Mouse (Mus musculus): ENCODE data around the gene Chd3. TPM values are rescaled to one million over a fixed set of nuclear protein-coding genes. Genes with fewer than 3 reads are reported as not detected.

Gene Chd3
- polyA plus RNA-seq, 1 experiment from 2014 or later: 8.7 TPM

- no peaks in the 10 kb centered on the region for H3K9me3 ChIP-seq (ENCODE audit: low read length)
- 80% methylated on average over 6 of the region's 6 CpGs for WGBS (ENCODE audit: insufficient replicate concordance)
- H3K27me3 ChIP-seq (ENCODE audit: insufficient read depth, low read length): peaks cover 42% of the 10 kb centered on the region
- no peaks in the 10 kb centered on the region for H3K36me3 ChIP-seq (replicated peaks; ENCODE audit: insufficient read depth, low read length)
- H3K4me1 ChIP-seq (ENCODE audit: insufficient read depth): peaks cover 31% of the 10 kb centered on the region
- DNase-seq: no peak
- H3K4me2 ChIP-seq (ENCODE audit: low read depth, low read length): no peak overlapping the region
- H3K27ac ChIP-seq (ENCODE audit: low read depth): no peak overlapping the region
- H3K4me3 ChIP-seq (ENCODE audit: low read depth, low read length): no peak overlapping the region
- no peak overlapping the region for H3K9ac ChIP-seq (replicated peaks)
- TF ChIP-seq CTCF (IDR thresholded peaks at IDR 0.05; ENCODE audit: low read depth): no peak
- no peak for TF ChIP-seq EP300 (IDR thresholded peaks at IDR 0.05; ENCODE audit: low read depth)
- no peak for ATAC-seq
Measured at GRCm38 (mm10) chr11:69328517-69328916, 40.7 kb downstream of the Chd3 start.

DNA sequence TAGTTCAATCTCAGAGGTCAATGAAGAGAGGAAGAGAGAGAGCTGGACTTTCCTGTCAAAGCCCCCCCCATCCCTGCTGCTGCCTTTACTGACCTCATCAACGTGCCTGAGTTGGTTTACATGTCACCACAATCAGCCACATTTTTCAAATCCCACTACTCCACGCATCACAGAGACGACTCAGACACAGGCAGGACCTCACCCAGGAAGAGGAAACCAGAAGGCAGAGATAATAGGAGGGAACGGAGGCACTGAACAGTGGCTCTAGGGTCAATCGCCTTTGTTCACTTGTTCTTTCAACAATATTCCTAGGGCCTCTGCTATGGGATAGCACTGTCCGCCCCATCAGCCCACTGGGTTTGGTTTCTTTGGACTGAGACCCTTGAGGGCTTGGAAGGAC is 41.6 kb downstream of the Chd3 start:
- no peak overlapping the region for H3K9ac ChIP-seq (replicated peaks)
- H3K4me3 ChIP-seq (ENCODE audit: low read depth, low read length): no peak overlapping the region
- ATAC-seq (no peak), DNase-seq (no peak)
- no peaks in the 10 kb centered on the region for H3K36me3 ChIP-seq (replicated peaks; ENCODE audit: insufficient read depth, low read length)
- WGBS (ENCODE audit: insufficient replicate concordance): 36% methylated on average over 6 of the region's 6 CpGs
- TF ChIP-seq EP300 (IDR thresholded peaks at IDR 0.05; ENCODE audit: low read depth): no peak
- no peak for TF ChIP-seq CTCF (IDR thresholded peaks at IDR 0.05; ENCODE audit: low read depth)
- H3K4me1 ChIP-seq (ENCODE audit: insufficient read depth): peaks cover 34% of the 10 kb centered on the region
- peaks cover 42% of the 10 kb centered on the region for H3K27me3 ChIP-seq (ENCODE audit: insufficient read depth, low read length)
- H3K27ac ChIP-seq (ENCODE audit: low read depth): no peak overlapping the region
- no peaks in the 10 kb centered on the region for H3K9me3 ChIP-seq (ENCODE audit: low read length)
- no peak overlapping the region for H3K4me2 ChIP-seq (ENCODE audit: low read depth, low read length)

DNA sequence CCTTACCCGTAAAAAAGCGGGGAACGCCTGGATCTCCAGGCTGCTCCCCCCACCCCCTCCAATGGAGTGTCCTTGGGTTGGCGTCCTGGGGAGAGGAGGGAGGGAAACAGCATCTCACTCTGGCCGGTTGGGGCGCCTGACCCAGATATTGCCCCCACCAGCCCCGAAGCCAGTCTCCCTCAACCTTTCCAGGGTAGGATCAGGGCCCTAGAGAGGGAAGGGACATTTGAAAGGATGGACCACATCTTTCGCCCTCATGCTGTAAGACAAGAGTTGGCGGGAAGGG is 42.1 kb downstream of the Chd3 start:
- H3K9ac ChIP-seq (replicated peaks): no peak overlapping the region
- H3K4me1 ChIP-seq (ENCODE audit: insufficient read depth): peaks cover 31% of the 10 kb centered on the region
- no peak overlapping the region for H3K27ac ChIP-seq (ENCODE audit: low read depth)
- no peak overlapping the region for H3K4me3 ChIP-seq (ENCODE audit: low read depth, low read length)
- WGBS (ENCODE audit: insufficient replicate concordance): 12% methylated on average over 8 of the region's 9 CpGs
- no peak overlapping the region for H3K4me2 ChIP-seq (ENCODE audit: low read depth, low read length)
- ATAC-seq (no peak), DNase-seq (no peak)
- peak; percentile 6; the same call in 1 of the 2 replicates for TF ChIP-seq CTCF (IDR thresholded peaks at IDR 0.05; ENCODE audit: low read depth)
- no peak for TF ChIP-seq EP300 (IDR thresholded peaks at IDR 0.05; ENCODE audit: low read depth)
- no peaks in the 10 kb centered on the region for H3K36me3 ChIP-seq (replicated peaks; ENCODE audit: insufficient read depth, low read length)
- peaks cover 42% of the 10 kb centered on the region for H3K27me3 ChIP-seq (ENCODE audit: insufficient read depth, low read length)
- no peaks in the 10 kb centered on the region for H3K9me3 ChIP-seq (ENCODE audit: low read length)

DNA sequence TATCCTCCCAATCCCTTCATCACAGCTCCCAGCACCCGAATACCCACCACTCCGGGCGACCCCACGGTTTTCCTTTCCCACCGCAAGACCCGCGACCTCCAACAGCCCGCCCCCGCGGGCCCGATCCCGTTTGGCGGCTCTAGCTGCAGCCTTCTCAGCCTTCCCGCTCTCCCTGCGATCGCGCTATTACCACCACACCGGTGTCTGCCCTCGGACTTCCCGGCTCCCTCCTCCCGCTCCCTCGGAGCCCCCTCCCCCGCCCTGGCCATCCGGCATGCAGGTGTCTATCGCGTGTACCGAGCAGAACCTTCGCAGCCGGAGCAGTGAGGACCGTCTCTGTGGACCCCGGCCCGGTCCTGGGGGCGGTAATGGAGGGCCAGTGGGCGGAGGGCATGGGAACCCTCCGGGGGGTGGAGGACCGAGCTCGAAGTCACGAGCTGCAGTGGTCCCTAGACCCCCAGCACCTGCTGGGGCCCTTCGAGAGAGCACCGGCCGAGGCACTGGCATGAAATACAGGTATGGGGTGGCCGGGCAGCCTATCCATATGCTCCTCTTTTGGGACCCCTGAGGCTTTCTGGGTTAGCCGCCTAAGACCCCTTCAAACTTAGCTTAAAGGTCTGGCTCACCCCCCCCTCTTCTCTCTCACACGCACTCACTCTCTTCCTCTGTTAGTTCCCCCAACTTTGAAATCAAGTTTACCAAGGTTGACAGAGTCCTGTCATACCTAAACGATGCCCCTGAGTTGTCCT is 42.6 kb downstream of the Chd3 start:
- WGBS (ENCODE audit: insufficient replicate concordance): 3% methylated on average over 43 of the region's 45 CpGs
- peaks cover 28% of the 10 kb centered on the region for H3K4me1 ChIP-seq (ENCODE audit: insufficient read depth)
- H3K9ac ChIP-seq (replicated peaks): peak overlapping the region; percentile 22
- TF ChIP-seq EP300 (IDR thresholded peaks at IDR 0.05; ENCODE audit: low read depth) (no peak), CTCF (IDR thresholded peaks at IDR 0.05; ENCODE audit: low read depth) (no peak)
- no peak for DNase-seq
- H3K27ac ChIP-seq (ENCODE audit: low read depth): no peak overlapping the region
- no peak for ATAC-seq
- peak overlapping the region; percentile 48 for H3K4me3 ChIP-seq (ENCODE audit: low read depth, low read length)
- H3K9me3 ChIP-seq (ENCODE audit: low read length): no peaks in the 10 kb centered on the region
- peaks cover 42% of the 10 kb centered on the region for H3K27me3 ChIP-seq (ENCODE audit: insufficient read depth, low read length)
- H3K4me2 ChIP-seq (ENCODE audit: low read depth, low read length): peak overlapping the region; percentile 88
- no peaks in the 10 kb centered on the region for H3K36me3 ChIP-seq (replicated peaks; ENCODE audit: insufficient read depth, low read length)

DNA sequence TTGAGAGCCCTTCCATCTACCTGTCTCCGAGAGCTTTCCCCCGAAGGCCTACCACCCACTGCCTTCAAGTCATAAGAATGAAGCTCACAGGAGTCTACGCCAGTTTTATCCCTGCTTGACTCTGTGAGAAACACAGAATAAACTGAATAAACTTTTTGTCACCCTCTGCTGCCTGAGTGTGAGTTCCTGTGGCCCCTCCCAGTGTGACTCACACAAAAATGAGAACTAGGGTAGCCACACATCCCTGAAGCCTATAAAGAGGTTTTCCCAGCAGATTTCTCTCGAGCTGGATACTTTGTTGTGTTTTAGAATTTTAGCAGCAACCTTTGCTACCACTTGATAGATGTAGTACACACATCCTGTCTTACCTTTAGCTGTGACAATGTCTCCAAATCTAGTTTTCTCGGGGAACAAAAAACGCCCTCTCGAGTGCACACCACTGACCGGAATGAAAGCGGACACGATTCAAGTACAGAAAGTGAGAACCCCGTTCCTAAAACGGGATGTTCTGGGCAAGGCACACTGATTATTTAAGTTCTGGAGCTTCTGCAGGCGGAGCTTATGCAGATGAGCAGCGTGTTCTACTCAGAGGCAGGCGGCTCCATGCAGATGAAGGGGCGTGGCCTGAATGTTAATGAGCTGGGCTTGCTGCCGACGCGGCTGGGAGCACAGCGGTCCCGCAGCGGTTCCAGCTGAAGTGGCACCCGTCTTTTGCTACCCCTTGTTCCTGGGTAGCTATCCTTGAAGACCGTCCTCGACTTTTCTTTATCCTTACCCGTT is 43.4 kb downstream of the Chd3 start, which contains the start of gene Kcnab3:
Gene Kcnab3, plus strand, starts transcription at position 631 of the 780 bp plus-strand sequence.
- H3K36me3 ChIP-seq (replicated peaks; ENCODE audit: insufficient read depth, low read length): no peaks in the 10 kb centered on the region
- peaks cover 35% of the 10 kb centered on the region for H3K27me3 ChIP-seq (ENCODE audit: insufficient read depth, low read length)
- H3K4me3 ChIP-seq (ENCODE audit: low read depth, low read length): peak within 1 kb of the TSS; percentile 48
- peak within 1 kb of the TSS; percentile 19; the same call in 1 of the 2 replicates for H3K27ac ChIP-seq (ENCODE audit: low read depth)
- peaks cover 28% of the 10 kb centered on the region for H3K4me1 ChIP-seq (ENCODE audit: insufficient read depth)
- ATAC-seq (peak; percentile 53), DNase-seq (peak; percentile 92)
- peak within 1 kb of the TSS; percentile 88 for H3K4me2 ChIP-seq (ENCODE audit: low read depth, low read length)
- peak within 1 kb of the TSS; percentile 22 for H3K9ac ChIP-seq (replicated peaks)
- no peaks in the 10 kb centered on the region for H3K9me3 ChIP-seq (ENCODE audit: low read length)
- WGBS (ENCODE audit: insufficient replicate concordance): 9% methylated on average over 26 of the region's 26 CpGs
- TF ChIP-seq EP300 (IDR thresholded peaks at IDR 0.05; ENCODE audit: low read depth) (0 out of 2 replicates have a peak, but pooled peaks have one; percentile 45), CTCF (IDR thresholded peaks at IDR 0.05; ENCODE audit: low read depth) (no peak)

DNA sequence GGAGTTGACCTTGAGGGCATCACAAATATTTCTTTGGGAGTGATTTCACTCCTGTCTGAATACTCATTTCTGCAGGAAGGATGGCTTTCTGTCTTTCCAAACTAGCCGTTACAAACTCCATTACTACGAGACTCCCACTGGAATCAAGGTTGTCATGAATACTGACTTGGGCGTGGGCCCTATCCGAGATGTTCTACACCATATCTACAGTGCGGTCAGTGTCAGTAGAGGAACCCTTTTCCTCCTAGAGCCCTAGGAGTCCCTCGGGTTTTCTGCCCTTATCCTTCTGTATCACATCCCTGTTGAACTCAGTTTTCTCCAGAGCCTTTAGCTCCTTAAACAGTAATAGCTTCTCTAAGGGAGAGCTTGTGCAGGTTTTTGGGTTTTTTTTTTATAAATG is 44.5 kb downstream of the Chd3 start:
- peak overlapping the region; percentile 71 for H3K9ac ChIP-seq (replicated peaks)
- DNase-seq (no peak), ATAC-seq (no peak)
- H3K27me3 ChIP-seq (ENCODE audit: insufficient read depth, low read length): peaks cover 31% of the 10 kb centered on the region
- no peaks in the 10 kb centered on the region for H3K36me3 ChIP-seq (replicated peaks; ENCODE audit: insufficient read depth, low read length)
- peaks cover 28% of the 10 kb centered on the region for H3K4me1 ChIP-seq (ENCODE audit: insufficient read depth)
- no peak overlapping the region; the same call in 1 of the 2 replicates for H3K27ac ChIP-seq (ENCODE audit: low read depth)
- TF ChIP-seq CTCF (IDR thresholded peaks at IDR 0.05; ENCODE audit: low read depth): no peak
- TF ChIP-seq EP300 (IDR thresholded peaks at IDR 0.05; ENCODE audit: low read depth): no peak
- peak overlapping the region; percentile 63 for H3K4me3 ChIP-seq (ENCODE audit: low read depth, low read length)
- H3K4me2 ChIP-seq (ENCODE audit: low read depth, low read length): peak overlapping the region; percentile 88
- H3K9me3 ChIP-seq (ENCODE audit: low read length): no peaks in the 10 kb centered on the region
- WGBS (ENCODE audit: insufficient replicate concordance): 79% methylated on average over 6 of the region's 6 CpGs
